Mouse (Mus musculus): ENCODE results near the gene Mtmr14.

- no peak for TF ChIP-seq CTCF (IDR thresholded peaks at IDR 0.05; ENCODE audit: control insufficient read depth, insufficient read depth, insufficient read length)
- TF ChIP-seq MYOG (IDR thresholded peaks at IDR 0.05; ENCODE audit: control insufficient read depth, extremely low read depth, insufficient read length) = no peak
- no peak for TF ChIP-seq FOSL1 (IDR thresholded peaks at IDR 0.05; ENCODE audit: insufficient read depth, low read length, poor library complexity, severe bottlenecking)
- TF ChIP-seq CEBPB (IDR thresholded peaks at IDR 0.05; ENCODE audit: low read depth) = no peak
- TF ChIP-seq MYOD1 (IDR thresholded peaks at IDR 0.05; ENCODE audit: control insufficient read depth, insufficient read length, low read depth) = no peak
- no peak for TF ChIP-seq MAX (IDR thresholded peaks at IDR 0.05)
- TF ChIP-seq USF1 (IDR thresholded peaks at IDR 0.05; ENCODE audit: low read depth) = no peak
These were observed 51.7 kb downstream of the Mtmr14 start for GRCm38 (mm10) chr6:113289346-113289745.

All from C2C12 (cell line).